4 mouse cellular contexts compared by ENCODE assay signal in genomic region chr5:9006585-9006984, GRCm38 (mm10). TPM values are rescaled to one million over a fixed set of nuclear protein-coding genes. Genes with fewer than 3 reads are reported as not detected.
DNase-seq lines count a peak whose midpoint lies in the region; ATAC-seq and TF ChIP-seq lines count a peak whose summit lies in the region.
"Not testable (repeated sequence)": the region's sequence is repeated elsewhere in the genome, so short reads cannot be mapped to it uniquely, and the experiment has no call there.

No protein-coding gene starts in this region.

- 40% methylated on average over 3 of the region's 3 CpGs for WGBS in intestine, embryonic 15.5 days
- WGBS in intestine, postnatal 0 days = 40% methylated on average over 3 of the region's 3 CpGs

- not testable (repeated sequence) for H3K27me3 ChIP-seq in intestine, embryonic 15.5 days (replicated peaks); intestine, postnatal 0 days (replicated peaks; ENCODE audit: control insufficient read depth, insufficient read depth, low read length)

- not testable (repeated sequence) for TF ChIP-seq CTCF in intestine, postnatal 0 days (IDR thresholded peaks at IDR 0.05; ENCODE audit: low read depth)

- DNase-seq in ES-CJ7 (ENCODE audit: low read depth, low spot score) (peak; percentile 70), R1 (ENCODE audit: low read depth, low spot score) (peak; percentile 10)

- not testable (repeated sequence) for H3K27ac ChIP-seq in intestine, embryonic 15.5 days; intestine, postnatal 0 days (ENCODE audit: low read depth, low read length)

- not testable (repeated sequence) for H3K4me1 ChIP-seq in intestine, embryonic 15.5 days (replicated peaks); intestine, postnatal 0 days (replicated peaks; ENCODE audit: control insufficient read depth, insufficient read depth, low read length)

- not testable (repeated sequence) for H3K9ac ChIP-seq in intestine, embryonic 15.5 days; intestine, postnatal 0 days (ENCODE audit: low read depth, low read length)

- H3K9me3 ChIP-seq in intestine, embryonic 15.5 days; intestine, postnatal 0 days (ENCODE audit: control insufficient read depth): not testable (repeated sequence)

- not testable (repeated sequence) for H3K36me3 ChIP-seq in intestine, embryonic 15.5 days; intestine, postnatal 0 days (ENCODE audit: control insufficient read depth, insufficient read depth)

- not testable (repeated sequence) for H3K4me3 ChIP-seq in intestine, embryonic 15.5 days (replicated peaks); intestine, postnatal 0 days (ENCODE audit: low read depth, low read length)

- not testable (repeated sequence) for H3K4me2 ChIP-seq in intestine, embryonic 15.5 days (replicated peaks); intestine, postnatal 0 days (replicated peaks; ENCODE audit: low read depth)

- ATAC-seq in intestine, embryonic 15.5 days = peak; percentile 79
- ATAC-seq in intestine, postnatal 0 days = peak; percentile 69; the same call in 1 of the 2 replicates

RNA-seq across cellular contexts. Expression of gene Crot, which starts 9.5 kb away (rescaled TPM):
- polyA plus RNA-seq in intestine, embryonic 15.5 days (2015; fragmentation: Nextera tagmentation; extraction: Ambion mirVana) = 51.6 and 55.3 TPM in 2 replicates
- 133 and 135 TPM in 2 replicates for polyA plus RNA-seq in intestine, postnatal 0 days (2015; fragmentation: Nextera tagmentation; extraction: Ambion mirVana)
